Mouse (Mus musculus): ENCODE measurements around the gene Fam222b. TPM values are rescaled to one million over a fixed set of nuclear protein-coding genes. Genes with fewer than 3 reads are reported as not detected.

The Fam222b gene
- polyA plus RNA-seq, 1 experiment from 2014 or later = 26.6 TPM

- no peak overlapping the region for H3K27ac ChIP-seq (ENCODE audit: low read depth, low read length)
- ATAC-seq (ENCODE audit: low FRiP score) = no peak
- no peaks in the 10 kb centered on the region; the same call in 1 of the 2 replicates for H3K4me1 ChIP-seq (ENCODE audit: control insufficient read depth, insufficient read depth, low read length)
- H3K9ac ChIP-seq (ENCODE audit: low read length) = no peak overlapping the region
- no peak overlapping the region for H3K4me3 ChIP-seq (ENCODE audit: low read depth, low read length)
- H3K9me3 ChIP-seq (ENCODE audit: control insufficient read depth, low read length) = no peaks in the 10 kb centered on the region
- 77% methylated on average over 5 of the region's 5 CpGs for WGBS
- no peak for DNase-seq (ENCODE audit: low spot score, missing footprints)
- H3K4me2 ChIP-seq = no peak overlapping the region
- 0 out of 2 replicates have a peak, but pooled peaks cover 2% of the 10 kb centered on the region for H3K36me3 ChIP-seq (ENCODE audit: control insufficient read depth, insufficient read depth, low read length)
- H3K27me3 ChIP-seq (ENCODE audit: control insufficient read depth, insufficient read depth, low read length) = no peaks in the 10 kb centered on the region
Observed at GRCm38 (mm10) chr11:78102958-78103747, 8.7 kb downstream of the Fam222b start.

GRCm38 (mm10) chr11:78104501-78104900, 10.0 kb downstream of the Fam222b start:
- Histone ChIP-seq H3K9ac (ENCODE audit: low read length) (no peak overlapping the region), H3K4me2 (no peak overlapping the region), H3K4me1 (ENCODE audit: control insufficient read depth, insufficient read depth, low read length) (no peaks in the 10 kb centered on the region), H3K36me3 (ENCODE audit: control insufficient read depth, insufficient read depth, low read length) (0 out of 2 replicates have a peak, but pooled peaks cover 2% of the 10 kb centered on the region), H3K9me3 (ENCODE audit: control insufficient read depth, low read length) (no peaks in the 10 kb centered on the region), H3K27ac (ENCODE audit: low read depth, low read length) (no peak overlapping the region), H3K4me3 (ENCODE audit: low read depth, low read length) (no peak overlapping the region), H3K27me3 (ENCODE audit: control insufficient read depth, insufficient read depth, low read length) (no peaks in the 10 kb centered on the region)
- ATAC-seq (ENCODE audit: low FRiP score) (no peak), DNase-seq (ENCODE audit: low spot score, missing footprints) (no peak)
- WGBS = 91% methylated on average over 5 of the region's 5 CpGs

GRCm38 (mm10) chr11:78113616-78114015, 19.2 kb downstream of the Fam222b start:
- Histone ChIP-seq H3K4me2 (no peak overlapping the region), H3K4me1 (ENCODE audit: control insufficient read depth, insufficient read depth, low read length) (peaks cover 18% of the 10 kb centered on the region), H3K36me3 (ENCODE audit: control insufficient read depth, insufficient read depth, low read length) (no peaks in the 10 kb centered on the region), H3K4me3 (ENCODE audit: low read depth, low read length) (no peak overlapping the region), H3K9ac (ENCODE audit: low read length) (no peak overlapping the region), H3K27ac (ENCODE audit: low read depth, low read length) (no peak overlapping the region), H3K9me3 (ENCODE audit: control insufficient read depth, low read length) (no peaks in the 10 kb centered on the region), H3K27me3 (ENCODE audit: control insufficient read depth, insufficient read depth, low read length) (no peaks in the 10 kb centered on the region)
- DNase-seq (ENCODE audit: low spot score, missing footprints) = no peak
- 81% methylated on average over 2 of the region's 2 CpGs for WGBS
- no peak for ATAC-seq (ENCODE audit: low FRiP score)

GRCm38 (mm10) chr11:78114676-78115366, 20.4 kb downstream of the Fam222b start:
- peak overlapping the region; percentile 51 for H3K4me3 ChIP-seq (ENCODE audit: low read depth, low read length)
- DNase-seq (ENCODE audit: low spot score, missing footprints) (no peak), ATAC-seq (ENCODE audit: low FRiP score) (no peak)
- H3K4me2 ChIP-seq = peak overlapping the region; percentile 60
- 12% methylated on average over 19 of the region's 19 CpGs for WGBS
- H3K9ac ChIP-seq (ENCODE audit: low read length) = peak overlapping the region; percentile 79
- peak overlapping the region; percentile 77 for H3K27ac ChIP-seq (ENCODE audit: low read depth, low read length)
- no peaks in the 10 kb centered on the region for H3K9me3 ChIP-seq (ENCODE audit: control insufficient read depth, low read length)
- H3K4me1 ChIP-seq (ENCODE audit: control insufficient read depth, insufficient read depth, low read length) = peaks cover 18% of the 10 kb centered on the region
- H3K36me3 ChIP-seq (ENCODE audit: control insufficient read depth, insufficient read depth, low read length) = no peaks in the 10 kb centered on the region
- no peaks in the 10 kb centered on the region for H3K27me3 ChIP-seq (ENCODE audit: control insufficient read depth, insufficient read depth, low read length)

GRCm38 (mm10) chr11:78115367-78116145, 21.1 kb downstream of the Fam222b start:
- ATAC-seq (ENCODE audit: low FRiP score) = peak; percentile 100
- peak; percentile 99 for DNase-seq (ENCODE audit: low spot score, missing footprints)
- no peaks in the 10 kb centered on the region for H3K36me3 ChIP-seq (ENCODE audit: control insufficient read depth, insufficient read depth, low read length)
- no peaks in the 10 kb centered on the region for H3K27me3 ChIP-seq (ENCODE audit: control insufficient read depth, insufficient read depth, low read length)
- peak overlapping the region; percentile 79 for H3K9ac ChIP-seq (ENCODE audit: low read length)
- peak overlapping the region; percentile 79 for H3K27ac ChIP-seq (ENCODE audit: low read depth, low read length)
- H3K9me3 ChIP-seq (ENCODE audit: control insufficient read depth, low read length) = no peaks in the 10 kb centered on the region
- peak overlapping the region; percentile 60 for H3K4me2 ChIP-seq
- peaks cover 18% of the 10 kb centered on the region for H3K4me1 ChIP-seq (ENCODE audit: control insufficient read depth, insufficient read depth, low read length)
- H3K4me3 ChIP-seq (ENCODE audit: low read depth, low read length) = peak overlapping the region; percentile 51
- under 1% methylated on average over 36 of the region's 37 CpGs for WGBS

GRCm38 (mm10) chr11:78116146-78116410, 21.6 kb downstream of the Fam222b start:
- Histone ChIP-seq H3K36me3 (ENCODE audit: control insufficient read depth, insufficient read depth, low read length) (no peaks in the 10 kb centered on the region), H3K9me3 (ENCODE audit: control insufficient read depth, low read length) (no peaks in the 10 kb centered on the region), H3K9ac (ENCODE audit: low read length) (peak overlapping the region; percentile 66), H3K27me3 (ENCODE audit: control insufficient read depth, insufficient read depth, low read length) (no peaks in the 10 kb centered on the region), H3K27ac (ENCODE audit: low read depth, low read length) (peak overlapping the region; percentile 79), H3K4me2 (peak overlapping the region; percentile 60), H3K4me3 (ENCODE audit: low read depth, low read length) (peak overlapping the region; percentile 51), H3K4me1 (ENCODE audit: control insufficient read depth, insufficient read depth, low read length) (peaks cover 18% of the 10 kb centered on the region)
- WGBS = 11% methylated on average over 5 of the region's 5 CpGs
- DNase-seq (ENCODE audit: low spot score, missing footprints) (no peak), ATAC-seq (ENCODE audit: low FRiP score) (no peak)

- H3K9me3 ChIP-seq (ENCODE audit: control insufficient read depth, low read length) = no peaks in the 10 kb centered on the region
- H3K36me3 ChIP-seq (ENCODE audit: control insufficient read depth, insufficient read depth, low read length) = no peaks in the 10 kb centered on the region
- no peak overlapping the region for H3K9ac ChIP-seq (ENCODE audit: low read length)
- no peaks in the 10 kb centered on the region for H3K27me3 ChIP-seq (ENCODE audit: control insufficient read depth, insufficient read depth, low read length)
- H3K27ac ChIP-seq (ENCODE audit: low read depth, low read length) = no peak overlapping the region
- peaks cover 17% of the 10 kb centered on the region for H3K4me1 ChIP-seq (ENCODE audit: control insufficient read depth, insufficient read depth, low read length)
- no peak overlapping the region for H3K4me2 ChIP-seq
- DNase-seq (ENCODE audit: low spot score, missing footprints) (no peak), ATAC-seq (ENCODE audit: low FRiP score) (no peak)
- no peak overlapping the region for H3K4me3 ChIP-seq (ENCODE audit: low read depth, low read length)
Observed at GRCm38 (mm10) chr11:78118467-78118866, 24.0 kb downstream of the Fam222b start.

GRCm38 (mm10) chr11:78119898-78120297, 25.4 kb downstream of the Fam222b start:
- H3K4me3 ChIP-seq (ENCODE audit: low read depth, low read length) = no peak overlapping the region
- no peaks in the 10 kb centered on the region for H3K27me3 ChIP-seq (ENCODE audit: control insufficient read depth, insufficient read depth, low read length)
- H3K27ac ChIP-seq (ENCODE audit: low read depth, low read length) = no peak overlapping the region
- H3K4me2 ChIP-seq = no peak overlapping the region
- ATAC-seq (ENCODE audit: low FRiP score) = no peak
- H3K9ac ChIP-seq (ENCODE audit: low read length) = no peak overlapping the region
- H3K36me3 ChIP-seq (ENCODE audit: control insufficient read depth, insufficient read depth, low read length) = no peaks in the 10 kb centered on the region
- peaks cover 6% of the 10 kb centered on the region for H3K4me1 ChIP-seq (ENCODE audit: control insufficient read depth, insufficient read depth, low read length)
- WGBS = 86% methylated on average over 8 of the region's 8 CpGs
- no peaks in the 10 kb centered on the region for H3K9me3 ChIP-seq (ENCODE audit: control insufficient read depth, low read length)
- DNase-seq (ENCODE audit: low spot score, missing footprints) = no peak

GRCm38 (mm10) chr11:78121176-78121575, 26.7 kb downstream of the Fam222b start:
- H3K9me3 ChIP-seq (ENCODE audit: control insufficient read depth, low read length) = no peaks in the 10 kb centered on the region
- no peak for DNase-seq (ENCODE audit: low spot score, missing footprints)
- H3K27ac ChIP-seq (ENCODE audit: low read depth, low read length) = no peak overlapping the region
- peaks cover 1% of the 10 kb centered on the region; the same call in 1 of the 2 replicates for H3K4me1 ChIP-seq (ENCODE audit: control insufficient read depth, insufficient read depth, low read length)
- no peaks in the 10 kb centered on the region for H3K36me3 ChIP-seq (ENCODE audit: control insufficient read depth, insufficient read depth, low read length)
- H3K27me3 ChIP-seq (ENCODE audit: control insufficient read depth, insufficient read depth, low read length) = no peaks in the 10 kb centered on the region
- no peak for ATAC-seq (ENCODE audit: low FRiP score)
- no peak overlapping the region for H3K4me2 ChIP-seq
- no peak overlapping the region for H3K9ac ChIP-seq (ENCODE audit: low read length)
- 73% methylated on average over 5 of the region's 5 CpGs for WGBS
- no peak overlapping the region for H3K4me3 ChIP-seq (ENCODE audit: low read depth, low read length)
